Mouse (Mus musculus) MEL (cell line): ENCODE measurements around the gene Cage1. TPM values are rescaled to one million over a fixed set of nuclear protein-coding genes. Genes with fewer than 3 reads are reported as not detected.

Source experiments
- DNase-seq: peaks from one replicate; pipeline ENCODE4 v3.0.0; 2011; ENCODE audit warnings: low read depth, low spot score
- H3K27ac ChIP-seq: 2 replicates; pipeline ENCODE4 v1.5.1; 2012; ENCODE audit warnings: low read depth, mild to moderate bottlenecking, control low read depth, low read length, moderate library complexity; ENCODE audit not compliant: control insufficient read depth
- H3K27me3 ChIP-seq, 2 experiments: fragments of 150-350 bp in 1 of 2; sonication (generic) in 1 of 2; 2 replicates each; pipeline ENCODE4 v1.6.1; 2012; ENCODE audit warnings: low read length in 2 of 2, mild to moderate bottlenecking in 2 of 2, improper control_type of control experiment in 1 of 2, moderate library complexity in 1 of 2; ENCODE audit not compliant: insufficient read depth in 2 of 2, control insufficient read depth in 1 of 2
- H3K36me3 ChIP-seq, 2 experiments: 2 replicates each; pipeline ENCODE4 v1.6.1; 2012 to 2014; ENCODE audit warnings: low read length in 2 of 2, improper control_type of control experiment in 1 of 2, inconsistent platforms in 1 of 2, mild to moderate bottlenecking in 1 of 2; ENCODE audit not compliant: insufficient read depth in 2 of 2, control insufficient read depth in 1 of 2
- H3K4me1 ChIP-seq, 2 experiments: fragments of 150-350 bp in 1 of 2; sonication (generic) in 1 of 2; 2 replicates each; pipeline ENCODE4 v1.6.1; 2012; ENCODE audit warnings: low read length in 2 of 2, improper control_type of control experiment in 1 of 2, mild to moderate bottlenecking in 1 of 2; ENCODE audit not compliant: insufficient read depth in 2 of 2, control insufficient read depth in 1 of 2
- H3K4me3 ChIP-seq, 2 experiments: fragments of 150-350 bp in 1 of 2; sonication (generic) in 1 of 2; 2 replicates each; pipeline ENCODE4 v1.5.1; 2012; ENCODE audit warnings: low read depth in 2 of 2, low read length in 2 of 2, mild to moderate bottlenecking in 2 of 2, moderate library complexity in 2 of 2, control low read depth in 1 of 2, improper control_type of control experiment in 1 of 2; ENCODE audit not compliant: control insufficient read depth in 1 of 2, insufficient read depth in 1 of 2
- H3K79me2 ChIP-seq: 2 replicates; pipeline ENCODE4 v1.6.1; 2012; ENCODE audit warnings: mild to moderate bottlenecking, low read length, moderate library complexity; ENCODE audit not compliant: control insufficient read depth, poor library complexity, insufficient read depth
- H3K9ac ChIP-seq: 2 replicates; pipeline ENCODE4 v1.6.1; 2012; ENCODE audit warnings: low read depth, mild to moderate bottlenecking, control low read depth, low read length, moderate library complexity; ENCODE audit not compliant: control insufficient read depth, poor library complexity, severe bottlenecking
- H3K9me3 ChIP-seq: fragments of 150-350 bp; sonication (generic); replicated peaks from 2 replicates; pipeline ENCODE4 v1.6.1; 2012; ENCODE audit warnings: mild to moderate bottlenecking, low read length, improper control_type of control experiment, moderate library complexity; ENCODE audit not compliant: insufficient read depth
- BHLHE40 ChIP-seq: IDR thresholded peaks from 2 replicates; pipeline ENCODE4 v1.6.1; 2012; ENCODE audit warnings: low read depth, mild to moderate bottlenecking, inconsistent platforms, low read length, improper control_type of control experiment, borderline replicate concordance
- CHD1 ChIP-seq: IDR thresholded peaks from 2 replicates; pipeline ENCODE4 v1.6.1; 2012; ENCODE audit warnings: low read depth, mild to moderate bottlenecking, inconsistent platforms, low read length, improper control_type of control experiment
- CHD2 ChIP-seq: IDR thresholded peaks from 2 replicates; pipeline ENCODE4 v1.6.1; 2011; ENCODE audit warnings: low read length, improper control_type of control experiment
- CTCF ChIP-seq, 3 experiments: IDR thresholded peaks in 2 of 3; conservative IDR thresholded peaks in 1 of 3; 2 replicates each; pipeline ENCODE4 v1.5.1; 2011 to 2012; ENCODE audit warnings: low read length in 3 of 3, low read depth in 2 of 3, mild to moderate bottlenecking in 2 of 3, improper control_type of control experiment in 1 of 3, inconsistent platforms in 1 of 3, mixed read lengths in 1 of 3, moderate library complexity in 1 of 3; ENCODE audit not compliant: control insufficient read depth in 1 of 3, insufficient read depth in 1 of 3, poor library complexity in 1 of 3, severe bottlenecking in 1 of 3
- E2F4 ChIP-seq: IDR thresholded peaks from 2 replicates; pipeline ENCODE4 v1.6.1; 2011; ENCODE audit warnings: low read depth, low read length, improper control_type of control experiment, borderline replicate concordance
- ELF1 ChIP-seq: IDR thresholded peaks from 2 replicates; pipeline ENCODE4 v1.6.1; 2014; ENCODE audit warnings: low read depth, mild to moderate bottlenecking, inconsistent platforms, low read length, improper control_type of control experiment, moderate library complexity
- EP300 ChIP-seq, 2 experiments: IDR thresholded peaks; 2 replicates each; pipeline ENCODE4 v1.6.1; 2011; ENCODE audit warnings: improper control_type of control experiment in 2 of 2, low read length in 2 of 2, low read depth in 1 of 2, mild to moderate bottlenecking in 1 of 2
- ETS1 ChIP-seq: IDR thresholded peaks from 2 replicates; pipeline ENCODE4 v1.6.1; 2012; ENCODE audit warnings: low read depth, mild to moderate bottlenecking, inconsistent platforms, low read length, improper control_type of control experiment, moderate library complexity
- GATA1 ChIP-seq: IDR thresholded peaks from 2 replicates; pipeline ENCODE4 v1.6.1; 2011; ENCODE audit warnings: low read depth, low read length, improper control_type of control experiment
- HCFC1 ChIP-seq: IDR thresholded peaks from 2 replicates; pipeline ENCODE4 v1.6.1; 2012; ENCODE audit warnings: low read depth, mild to moderate bottlenecking, inconsistent platforms, low read length, improper control_type of control experiment, moderate library complexity
- MAX ChIP-seq: IDR thresholded peaks from 2 replicates; pipeline ENCODE4 v1.6.1; 2011; ENCODE audit warnings: low read length, improper control_type of control experiment
- MAZ ChIP-seq: IDR thresholded peaks from 2 replicates; pipeline ENCODE4 v1.6.1; 2012; ENCODE audit warnings: low read depth, mild to moderate bottlenecking, inconsistent platforms, low read length, improper control_type of control experiment
- MXI1 ChIP-seq: IDR thresholded peaks from 2 replicates; pipeline ENCODE4 v1.6.1; 2011; ENCODE audit warnings: mild to moderate bottlenecking, low read depth, low read length, improper control_type of control experiment
- MYC ChIP-seq: IDR thresholded peaks from 2 replicates; pipeline ENCODE4 v1.6.1; 2011; ENCODE audit warnings: low read depth, mild to moderate bottlenecking, low read length, improper control_type of control experiment, moderate library complexity
- NELFE ChIP-seq: IDR thresholded peaks from 2 replicates; pipeline ENCODE4 v1.6.1; 2011; ENCODE audit warnings: low read depth, low read length, improper control_type of control experiment
- NRF1 ChIP-seq: IDR thresholded peaks from 2 replicates; pipeline ENCODE4 v1.6.1; 2014; ENCODE audit warnings: low read depth, mild to moderate bottlenecking, inconsistent platforms, low read length, improper control_type of control experiment, moderate library complexity; ENCODE audit not compliant: poor library complexity, insufficient read depth, severe bottlenecking
- POLR2A ChIP-seq, 2 experiments: IDR thresholded peaks; 2 replicates each; pipeline ENCODE4 v1.6.1; 2011 to 2012; ENCODE audit warnings: low read length in 2 of 2, mild to moderate bottlenecking in 2 of 2, control low read depth in 1 of 2, improper control_type of control experiment in 1 of 2, low read depth in 1 of 2, moderate library complexity in 1 of 2; ENCODE audit not compliant: control insufficient read depth in 1 of 2, insufficient read depth in 1 of 2, poor library complexity in 1 of 2
- POLR2AphosphoS2 ChIP-seq: IDR thresholded peaks from 2 replicates; pipeline ENCODE4 v1.6.1; 2011; ENCODE audit warnings: low read length, improper control_type of control experiment
- RAD21 ChIP-seq: IDR thresholded peaks from 2 replicates; pipeline ENCODE4 v1.6.1; 2011; ENCODE audit warnings: mild to moderate bottlenecking, low read depth, low read length, improper control_type of control experiment
- SIN3A ChIP-seq: IDR thresholded peaks from 2 replicates; pipeline ENCODE4 v1.6.1; 2012; ENCODE audit warnings: low read length, improper control_type of control experiment, inconsistent platforms
- TBP ChIP-seq: IDR thresholded peaks from 2 replicates; pipeline ENCODE4 v1.8.0; 2011; ENCODE audit warnings: low read depth, low read length, improper control_type of control experiment
- TCF12 ChIP-seq: IDR thresholded peaks from 2 replicates; pipeline ENCODE4 v1.6.1; 2014; ENCODE audit warnings: low read depth, mild to moderate bottlenecking, inconsistent platforms, low read length, improper control_type of control experiment, moderate library complexity
- UBTF ChIP-seq: IDR thresholded peaks from 2 replicates; pipeline ENCODE4 v1.6.1; 2012; ENCODE audit warnings: low read depth, mild to moderate bottlenecking, inconsistent platforms, low read length, improper control_type of control experiment, moderate library complexity, borderline replicate concordance; ENCODE audit not compliant: insufficient read depth
- USF1 ChIP-seq: IDR thresholded peaks from 2 replicates; pipeline ENCODE4 v1.6.1; 2014; ENCODE audit warnings: low read depth, mild to moderate bottlenecking, inconsistent platforms, low read length, improper control_type of control experiment, moderate library complexity
- USF2 ChIP-seq, 2 experiments: IDR thresholded peaks; 2 replicates each; pipeline ENCODE4 v1.6.1; 2011 to 2012; ENCODE audit warnings: improper control_type of control experiment in 2 of 2, low read length in 2 of 2, borderline replicate concordance in 1 of 2, inconsistent platforms in 1 of 2, low read depth in 1 of 2, mild to moderate bottlenecking in 1 of 2; ENCODE audit not compliant: insufficient read depth in 1 of 2
- ZC3H11A ChIP-seq: IDR thresholded peaks from 2 replicates; pipeline ENCODE4 v1.6.1; 2012; ENCODE audit warnings: low read depth, mild to moderate bottlenecking, inconsistent platforms, low read length, improper control_type of control experiment
- ZKSCAN1 ChIP-seq: IDR thresholded peaks from 2 replicates; pipeline ENCODE4 v1.6.1; 2012; ENCODE audit warnings: low read depth, mild to moderate bottlenecking, inconsistent platforms, low read length, improper control_type of control experiment, moderate library complexity
- ZMIZ1 ChIP-seq: IDR thresholded peaks from 2 replicates; pipeline ENCODE4 v1.6.1; 2012; ENCODE audit warnings: low read depth, mild to moderate bottlenecking, inconsistent platforms, low read length, improper control_type of control experiment, moderate library complexity
- polyA plus RNA-seq, 2 experiments: library from polyadenylated mRNA; stranded (reverse) in 1 of 2; unstranded in 1 of 2; fragments of >175 nt in 1 of 2; fragments of >200 nt in 1 of 2; gene quantifications; 2 replicates each; pipeline versions ENCODE4 v1.2.1 to v1.2.4; 2012; ENCODE audit warnings: low replicate concordance in 2 of 2, low read depth in 1 of 2; ENCODE audit not compliant: insufficient read length in 2 of 2, insufficient read depth in 1 of 2, missing spikeins in 1 of 2
- total RNA-seq: library from RNA; depleted of rRNA; stranded (reverse); fragments of 300-350 nt; gene quantifications from 2 replicates; pipeline ENCODE4 v1.2.3, GENCODE M21; 2012

Cage1 gene
- total and polyA plus RNA-seq, 3 experiments = 0.78 to 1.0 TPM; not detected in 1

GRCm38 (mm10) chr13:37993704-37994404, 43.0 kb downstream of the Cage1 start, which contains the start of gene Ssr1:
TSS of gene Ssr1 (minus strand) at chr13:37994217.
- Histone ChIP-seq H3K4me1 (peaks cover 2 to 5% of the 10 kb centered on the region in 2 experiments; a peak in 3 of 4 replicates), H3K4me3 (peak within 1 kb of the TSS; percentile 91 to 98), H3K9ac (peak within 1 kb of the TSS; percentile 90), H3K9me3 (no peaks in the 10 kb centered on the region), H3K27ac (peak within 1 kb of the TSS; percentile 74)
- peak; percentile 92 to 98; a peak in 3 of 4 replicates for TF ChIP-seq POLR2A (IDR thresholded peaks at IDR 0.05; ENCODE audit: control insufficient read depth in 1 of 2, insufficient read depth in 1 of 2, low read depth in 1 of 2, low read length in 2 of 2, poor library complexity in 1 of 2)
- no peak; the same call in 1 of the 2 replicates for TF ChIP-seq BHLHE40
- TF ChIP-seq MAZ = peak; percentile 75; the same call in 1 of the 2 replicates
- peak; percentile 1 for TF ChIP-seq MYC
- TF ChIP-seq MAX = peak; percentile 90
- TF ChIP-seq ELF1 = peak; percentile 58; the same call in 1 of the 2 replicates
- no peak for TF ChIP-seq RAD21
- peak; percentile 80 for TF ChIP-seq HCFC1
- TF ChIP-seq ZC3H11A = no peak
- TF ChIP-seq POLR2AphosphoS2 = peak; percentile 89
- TF ChIP-seq TCF12 = 0 out of 2 replicates have a peak, but pooled peaks have one; percentile 6
- TF ChIP-seq CHD2 = peak; percentile 97
- TF ChIP-seq NRF1 = peak; percentile 72
- TF ChIP-seq TBP = peak; percentile 86
- TF ChIP-seq E2F4 = peak; percentile 59; the same call in 1 of the 2 replicates
- TF ChIP-seq ZKSCAN1 = no peak
- TF ChIP-seq EP300 (IDR thresholded peaks at IDR 0.05; ENCODE audit: low read depth in 1 of 2, low read length in 2 of 2) = peak in 1 of 2 experiments; percentile 60; a peak in 1 of 4 replicates
- peak; percentile 42; the same call in 1 of the 2 replicates for TF ChIP-seq ETS1
- peak; percentile 100 for TF ChIP-seq USF1
- peak; percentile 94 for TF ChIP-seq NELFE
- peak; percentile 33 to 82; a peak in 3 of 4 replicates for TF ChIP-seq USF2 (IDR thresholded peaks at IDR 0.05; ENCODE audit: borderline replicate concordance in 1 of 2, insufficient read depth in 1 of 2, low read depth in 1 of 2, low read length in 2 of 2)
- TF ChIP-seq GATA1 = peak; percentile 87
- peak; percentile 89; the same call in 1 of the 2 replicates for TF ChIP-seq ZMIZ1
- peak; percentile 77 for TF ChIP-seq SIN3A
- no peak for TF ChIP-seq UBTF
- no peak for TF ChIP-seq CTCF (IDR thresholded peaks at IDR 0.05 in 2 of 3, conservative IDR thresholded peaks at IDR 0.05 in 1 of 3; ENCODE audit: control insufficient read depth in 1 of 3, insufficient read depth in 1 of 3, low read depth in 2 of 3, low read length in 3 of 3, poor library complexity in 1 of 3, severe bottlenecking in 1 of 3)
- TF ChIP-seq CHD1 = no peak
- TF ChIP-seq MXI1 = peak; percentile 86
- TF ChIP-seq, all 39 proteins: peak for 21
- Histone ChIP-seq H3K27me3 (no peaks in the 10 kb centered on the region), H3K79me2 (peaks cover 34% of the 10 kb centered on the region), H3K36me3 (peaks cover 19 to 21% of the 10 kb centered on the region in 2 experiments)
- peak; percentile 96 for DNase-seq
